Mouse (Mus musculus) lung, embryonic 15.5 days (tissue): Measurements from ENCODE around the gene Parp8. TPM values are rescaled to one million over a fixed set of nuclear protein-coding genes. Genes with fewer than 3 reads are reported as not detected.
A peak's percentile ranks its signal among the peaks of the same experiment; 100 is the strongest.

Experiments
- ATAC-seq: fragments of 200-750 bp; cut with Nextera tagmentation; 2 replicates; pipeline ENCODE4 v1.8.0; 2017; ENCODE audit warnings: moderate number of reproducible peaks, borderline replicate concordance; ENCODE audit not compliant: low FRiP score, low TSS enrichment; ENCODE audit errors: extremely low read depth
- H3K27ac ChIP-seq: fragments of 300-500 bp; sonication (generic); 2 replicates; pipeline ENCODE4 v1.5.1; 2015; ENCODE audit warnings: moderate library complexity, mild to moderate bottlenecking, inconsistent platforms
- H3K27me3 ChIP-seq: fragments of 300-500 bp; sonication (generic); 2 replicates; pipeline ENCODE4 v1.6.1; 2015; ENCODE audit warnings: inconsistent platforms
- H3K36me3 ChIP-seq: fragments of 300-500 bp; sonication (generic); 2 replicates; pipeline ENCODE4 v1.6.1; 2015; ENCODE audit warnings: inconsistent platforms
- H3K4me1 ChIP-seq: fragments of 300-500 bp; sonication (generic); 2 replicates; pipeline ENCODE4 v1.6.1; 2015; ENCODE audit warnings: inconsistent platforms
- H3K4me2 ChIP-seq: fragments of 300-500 bp; sonication (generic); 2 replicates; pipeline ENCODE4 v1.6.1; 2015; ENCODE audit warnings: inconsistent platforms, mild to moderate bottlenecking, moderate library complexity
- H3K4me3 ChIP-seq: fragments of 300-500 bp; sonication (generic); 2 replicates; pipeline ENCODE4 v1.5.1; 2015; ENCODE audit warnings: mild to moderate bottlenecking, inconsistent platforms
- H3K9ac ChIP-seq: fragments of 300-500 bp; sonication (generic); 2 replicates; pipeline ENCODE4 v1.6.1; 2015; ENCODE audit warnings: inconsistent platforms
- H3K9me3 ChIP-seq: fragments of 300-500 bp; sonication (generic); 2 replicates; pipeline ENCODE4 v1.6.1; 2016; ENCODE audit warnings: inconsistent platforms
- WGBS: fragments of 180-500 bp; shearing (Covaris S2); methylation state at CpG from one replicate; pipeline ENCODE4 v1.1.7; 2015; 5-methylcytosine and 5-hydroxymethylcytosine counted together
- polyA plus RNA-seq: library from polyadenylated mRNA; unstranded; fragments of >200 nt; fragmentation: Nextera tagmentation; extraction: Ambion mirVana; gene quantifications from 2 replicates; pipeline ENCODE4 v1.2.1, GENCODE M21; 2015

The Parp8 gene
- polyA plus RNA-seq, 1 experiment from 2014 or later, result 10.3 TPM

DNA sequence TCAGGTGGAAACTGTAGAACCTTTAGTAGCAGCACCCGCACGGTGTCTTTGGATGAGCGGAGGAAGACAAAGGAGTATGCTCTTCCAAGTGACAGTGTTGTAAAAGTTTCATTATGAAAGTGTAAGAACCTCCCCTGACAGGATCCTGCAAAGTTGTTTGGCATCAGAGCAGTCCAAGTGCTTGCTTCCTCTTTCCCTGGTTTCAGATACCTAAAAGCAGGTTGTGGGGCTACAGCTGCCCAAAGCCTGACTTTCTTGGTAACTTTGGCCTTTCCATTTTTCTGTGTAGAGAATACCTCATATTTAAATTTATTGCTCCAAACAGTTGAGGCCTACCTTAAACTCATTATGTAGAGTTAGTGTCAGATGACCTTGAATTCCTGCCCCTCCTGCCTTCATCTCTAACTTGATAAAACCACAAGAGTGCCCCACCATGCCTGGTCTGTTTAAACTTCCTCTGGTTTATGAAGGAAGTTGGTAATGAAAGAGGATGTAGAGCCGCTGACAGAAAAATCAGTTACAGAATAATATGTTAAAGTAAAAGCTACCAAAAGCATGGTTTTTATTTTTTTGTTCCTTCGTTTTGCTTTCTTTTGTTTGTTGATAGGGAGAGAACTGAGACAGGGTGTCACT, 8.5 kb upstream of the Parp8 start:
- no peaks in the 10 kb centered on the region for H3K9me3 ChIP-seq
- no peak overlapping the region for H3K4me2 ChIP-seq
- WGBS, result 82% methylated on average over 5 of the region's 5 CpGs
- ATAC-seq, result no peak
- H3K36me3 ChIP-seq, result no peaks in the 10 kb centered on the region
- no peak overlapping the region for H3K4me3 ChIP-seq
- H3K27me3 ChIP-seq, result no peaks in the 10 kb centered on the region
- H3K27ac ChIP-seq, result no peak overlapping the region
- 0 out of 2 replicates have a peak, but pooled peaks cover 3% of the 10 kb centered on the region for H3K4me1 ChIP-seq
- H3K9ac ChIP-seq, result no peak overlapping the region

DNA sequence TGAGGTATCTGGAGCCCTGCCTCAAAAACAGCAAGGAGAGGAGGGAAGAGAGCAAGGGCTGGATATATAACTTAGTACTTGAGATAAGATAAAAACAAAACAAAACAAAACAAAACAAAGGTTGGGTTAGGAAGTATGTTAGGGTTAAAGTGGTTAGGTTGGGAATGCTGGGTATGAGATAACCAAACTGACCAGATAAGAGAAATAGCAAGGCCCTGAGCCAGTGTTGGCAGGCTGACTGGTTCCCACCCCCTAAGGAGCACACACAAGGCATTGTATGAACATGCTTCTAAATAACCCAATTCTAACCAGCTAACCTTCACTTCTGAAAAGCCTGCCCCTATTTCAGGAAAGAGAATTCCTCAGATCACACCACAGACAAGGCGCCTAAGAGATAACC, 7.1 kb upstream of the Parp8 start:
- Histone ChIP-seq H3K36me3 (no peaks in the 10 kb centered on the region), H3K4me2 (no peak overlapping the region), H3K9me3 (no peaks in the 10 kb centered on the region), H3K4me1 (0 out of 2 replicates have a peak, but pooled peaks cover 3% of the 10 kb centered on the region), H3K27ac (no peak overlapping the region), H3K9ac (no peak overlapping the region), H3K27me3 (no peaks in the 10 kb centered on the region), H3K4me3 (no peak overlapping the region)
- WGBS, result 92% methylated on average over 1 of the region's 1 CpGs
- ATAC-seq, result no peak

DNA sequence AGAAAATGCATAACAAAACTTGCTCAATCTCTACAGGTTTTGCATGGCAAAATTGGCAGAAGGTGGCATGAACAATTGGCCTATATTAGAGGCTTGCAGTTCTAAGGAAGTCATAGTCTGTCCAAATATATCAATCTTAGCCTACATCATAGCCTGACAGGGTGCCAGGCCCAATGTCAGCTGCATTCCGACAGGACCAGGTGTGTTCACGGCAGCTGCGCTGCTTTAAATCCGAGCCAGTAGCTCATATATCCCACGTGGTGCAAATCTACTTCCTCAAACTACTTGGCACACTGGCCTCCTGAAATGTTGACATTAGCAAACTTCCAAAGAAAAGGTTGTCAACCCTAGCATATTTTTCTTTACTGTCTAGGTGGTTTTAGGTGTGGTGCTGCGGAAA, 6.2 kb upstream of the Parp8 start:
- Histone ChIP-seq H3K4me2 (no peak overlapping the region), H3K9me3 (no peaks in the 10 kb centered on the region), H3K27ac (no peak overlapping the region), H3K4me3 (no peak overlapping the region), H3K4me1 (0 out of 2 replicates have a peak, but pooled peaks cover 3% of the 10 kb centered on the region), H3K9ac (no peak overlapping the region), H3K36me3 (no peaks in the 10 kb centered on the region), H3K27me3 (no peaks in the 10 kb centered on the region)
- peak; percentile 73; the same call in 1 of the 2 replicates for ATAC-seq
- 35% methylated on average over 6 of the region's 6 CpGs for WGBS

DNA sequence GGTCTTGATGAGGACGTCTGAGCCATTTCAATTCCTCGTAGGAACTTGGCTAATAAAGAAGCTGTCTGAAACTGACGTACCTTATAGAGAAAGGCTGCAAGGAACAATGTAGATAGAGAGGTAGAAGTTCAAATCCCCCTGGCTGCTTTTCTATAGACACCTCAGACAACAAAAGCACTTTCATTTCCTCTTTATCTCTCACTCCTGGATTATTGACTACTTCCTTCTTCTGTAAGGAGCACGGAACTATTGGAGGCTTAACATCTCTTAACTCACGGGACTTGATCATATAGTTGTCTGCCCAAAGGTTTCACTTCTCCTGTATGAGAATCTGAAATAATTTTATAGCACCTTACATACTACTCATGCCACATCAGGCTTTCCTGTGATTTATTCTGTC, 2.9 kb upstream of the Parp8 start:
- Histone ChIP-seq H3K36me3 (no peaks in the 10 kb centered on the region), H3K27ac (no peak overlapping the region)

GRCm38 (mm10) chr13:117027336-117027735, 2.0 kb upstream of the Parp8 start:
- peaks cover 16% of the 10 kb centered on the region; the same call in 1 of the 2 replicates for H3K4me1 ChIP-seq
- no peak for ATAC-seq
- WGBS, result 68% methylated on average over 9 of the region's 9 CpGs

More for the DNA sequence above, 2.9 kb upstream of the Parp8 start:
- no peak for ATAC-seq
- WGBS, result 54% methylated on average over 5 of the region's 5 CpGs
- Histone ChIP-seq H3K9ac (no peak overlapping the region), H3K4me2 (no peak overlapping the region), H3K4me1 (peaks cover 15% of the 10 kb centered on the region; the same call in 1 of the 2 replicates), H3K4me3 (no peak overlapping the region), H3K9me3 (no peaks in the 10 kb centered on the region), H3K27me3 (no peaks in the 10 kb centered on the region)

GRCm38 (mm10) chr13:117026276-117026780, 991 bp upstream of the Parp8 start:
- WGBS, result 64% methylated on average over 7 of the region's 7 CpGs
- H3K27me3 ChIP-seq, result no peaks in the 10 kb centered on the region
- H3K4me3 ChIP-seq, result peak overlapping the region; percentile 74; the same call in 1 of the 2 replicates
- ATAC-seq, result no peak
- peaks cover 14% of the 10 kb centered on the region; the same call in 1 of the 2 replicates for H3K4me1 ChIP-seq
- no peaks in the 10 kb centered on the region for H3K9me3 ChIP-seq
- H3K36me3 ChIP-seq, result no peaks in the 10 kb centered on the region
- H3K27ac ChIP-seq, result no peak overlapping the region
- H3K4me2 ChIP-seq, result peak overlapping the region; percentile 89
- 0 out of 2 replicates have a peak overlapping the region, but pooled peaks have one; percentile 82 for H3K9ac ChIP-seq

More at GRCm38 (mm10) chr13:117027336-117027735, 2.0 kb upstream of the Parp8 start:
- no peaks in the 10 kb centered on the region for H3K27me3 ChIP-seq
- H3K4me2 ChIP-seq, result no peak overlapping the region
- H3K9me3 ChIP-seq, result no peaks in the 10 kb centered on the region
- no peak overlapping the region for H3K9ac ChIP-seq
- H3K36me3 ChIP-seq, result no peaks in the 10 kb centered on the region
- H3K27ac ChIP-seq, result no peak overlapping the region
- no peak overlapping the region for H3K4me3 ChIP-seq

GRCm38 (mm10) chr13:117024916-117025225, 466 bp downstream of the Parp8 start:
- Histone ChIP-seq H3K36me3 (no peaks in the 10 kb centered on the region), H3K4me1 (peaks cover 13% of the 10 kb centered on the region; the same call in 1 of the 2 replicates), H3K27me3 (no peaks in the 10 kb centered on the region), H3K9me3 (no peaks in the 10 kb centered on the region), H3K4me2 (peak overlapping the region; percentile 89), H3K4me3 (peak overlapping the region; percentile 74), H3K27ac (peak overlapping the region; percentile 90), H3K9ac (peak overlapping the region; percentile 82)
- WGBS, result 0% methylated on average over 18 of the region's 18 CpGs
- peak; percentile 43 for ATAC-seq

DNA sequence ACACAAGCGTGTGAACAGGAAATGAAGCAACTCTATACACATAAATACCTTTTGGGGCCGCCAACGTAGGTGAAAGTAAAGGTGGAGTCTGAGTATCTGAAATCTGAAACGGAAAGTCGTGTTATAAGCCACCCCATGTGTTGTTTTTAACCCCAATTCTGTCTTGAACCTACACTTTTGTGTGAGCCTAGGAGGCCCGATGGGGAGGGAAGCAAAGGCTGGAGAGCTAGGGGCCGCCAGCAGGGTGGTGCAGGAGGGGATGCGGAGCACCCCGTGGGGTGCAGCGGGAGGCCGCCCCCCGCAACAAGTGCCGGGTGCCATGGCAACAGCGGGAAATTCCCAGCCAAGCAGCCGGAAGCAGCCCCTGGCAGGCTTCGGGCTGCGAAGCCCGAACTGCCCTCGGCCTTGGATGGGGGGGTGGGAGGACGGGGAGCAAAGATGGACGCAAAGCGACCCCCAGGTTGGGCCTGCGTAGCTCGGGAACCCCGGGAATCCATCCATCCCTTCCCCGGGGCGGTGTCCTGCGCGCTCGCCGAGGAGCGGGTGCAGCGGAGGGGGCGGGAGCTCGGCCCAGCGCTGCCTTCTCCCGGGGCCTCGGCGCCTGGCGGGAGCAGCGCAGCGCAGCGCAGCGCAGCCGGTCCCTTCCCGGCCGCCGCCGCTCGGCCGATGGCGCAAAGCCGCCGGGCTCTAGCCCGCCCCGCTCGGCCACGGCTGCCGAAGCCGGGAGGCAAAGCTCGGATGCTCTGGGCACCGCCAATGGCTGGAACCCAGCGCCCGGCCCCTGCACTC, 1.0 kb downstream of the Parp8 start:
- under 1% methylated on average over 46 of the region's 64 CpGs for WGBS
- peaks cover 13% of the 10 kb centered on the region; the same call in 1 of the 2 replicates for H3K4me1 ChIP-seq
- peak overlapping the region; percentile 89 for H3K4me2 ChIP-seq
- no peaks in the 10 kb centered on the region for H3K27me3 ChIP-seq
- peak overlapping the region; percentile 82 for H3K9ac ChIP-seq
- peak; percentile 90 for ATAC-seq
- no peaks in the 10 kb centered on the region for H3K36me3 ChIP-seq
- H3K27ac ChIP-seq, result peak overlapping the region; percentile 90
- peak overlapping the region; percentile 74 for H3K4me3 ChIP-seq
- H3K9me3 ChIP-seq, result no peaks in the 10 kb centered on the region

DNA sequence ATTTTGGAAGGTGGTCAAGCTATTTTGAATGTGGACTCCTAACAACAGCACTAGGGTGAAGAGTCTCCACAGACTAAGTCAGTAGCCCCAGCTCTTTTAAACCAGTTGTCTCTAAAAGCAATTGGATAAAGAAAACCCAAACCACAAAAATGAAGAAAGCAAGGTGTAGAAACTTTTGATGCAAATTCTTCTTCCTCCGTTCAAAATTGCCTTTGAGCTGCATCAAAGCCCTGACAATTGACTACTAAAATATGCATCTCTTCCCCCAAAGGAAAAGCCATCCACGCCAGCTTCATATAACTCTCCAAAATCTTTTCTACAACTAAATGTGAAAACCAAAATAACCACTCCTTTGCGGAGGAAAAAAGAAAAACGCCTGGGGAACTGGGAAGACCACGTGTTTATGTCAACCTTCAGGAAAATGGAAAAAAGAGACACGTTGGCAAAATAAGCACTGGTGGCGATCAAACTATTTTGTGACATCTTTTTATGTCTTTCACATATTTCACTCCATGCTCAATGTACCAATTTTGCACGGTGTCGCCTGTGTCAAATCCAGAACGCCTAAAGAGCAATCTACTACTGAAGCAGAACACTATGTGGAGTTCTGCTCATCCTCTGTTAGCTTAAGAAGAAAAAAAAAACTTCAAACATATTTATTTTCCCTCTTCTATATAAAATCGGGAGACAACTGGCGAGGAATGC, 1.8 kb downstream of the Parp8 start:
- Histone ChIP-seq H3K9me3 (no peaks in the 10 kb centered on the region), H3K4me2 (peak overlapping the region; percentile 89), H3K36me3 (no peaks in the 10 kb centered on the region), H3K9ac (peak overlapping the region; percentile 82), H3K4me3 (peak overlapping the region; percentile 74), H3K4me1 (peaks cover 18% of the 10 kb centered on the region; the same call in 1 of the 2 replicates), H3K27me3 (no peaks in the 10 kb centered on the region), H3K27ac (no peak overlapping the region)
- WGBS, result 15% methylated on average over 12 of the region's 12 CpGs
- ATAC-seq, result no peak

DNA sequence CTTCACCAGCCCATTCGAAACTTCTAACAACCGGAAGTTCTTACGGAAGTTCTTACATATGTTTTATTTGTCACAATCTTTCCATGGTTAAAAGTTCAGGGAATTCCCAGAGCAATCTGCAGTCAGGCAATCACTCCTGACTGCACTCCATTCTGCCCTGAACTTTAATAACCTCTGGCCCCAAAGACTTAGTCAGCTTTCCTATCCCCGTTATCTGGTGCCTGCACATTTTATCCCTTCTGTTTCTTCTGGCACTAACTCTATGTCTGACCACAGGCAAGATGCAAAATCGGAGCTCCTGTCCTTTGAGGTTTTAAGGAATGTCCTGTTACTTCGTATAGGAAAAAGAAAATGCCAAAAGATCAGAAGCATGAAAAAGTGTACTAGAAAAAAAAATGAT, 4.7 kb downstream of the Parp8 start:
- H3K4me1 ChIP-seq, result peaks cover 25% of the 10 kb centered on the region
- H3K27ac ChIP-seq, result no peak overlapping the region
- H3K9ac ChIP-seq, result no peak overlapping the region
- H3K9me3 ChIP-seq, result no peaks in the 10 kb centered on the region
- H3K4me3 ChIP-seq, result no peak overlapping the region
- no peak overlapping the region for H3K4me2 ChIP-seq
- no peak for ATAC-seq
- no peaks in the 10 kb centered on the region for H3K36me3 ChIP-seq
- WGBS, result 39% methylated on average over 6 of the region's 6 CpGs
- no peaks in the 10 kb centered on the region for H3K27me3 ChIP-seq

DNA sequence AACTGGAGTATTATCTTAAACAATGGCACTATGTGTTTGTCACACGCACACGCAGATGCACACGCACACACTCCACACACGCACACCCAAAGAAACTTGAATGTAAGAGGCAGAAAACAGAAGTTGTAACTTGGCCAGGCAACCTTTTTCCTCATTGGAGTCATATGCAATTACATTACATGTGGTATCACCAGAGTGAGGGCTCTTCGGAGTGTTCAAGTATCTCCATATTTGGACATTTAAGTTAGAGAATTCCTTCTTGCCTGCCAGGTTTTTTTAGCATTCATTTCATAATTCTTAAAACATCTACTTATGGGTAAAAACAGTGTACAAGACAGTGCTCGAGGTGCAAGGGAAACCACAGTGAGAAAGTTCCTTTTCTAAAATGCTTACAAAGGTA, 6.7 kb downstream of the Parp8 start:
- no peak for ATAC-seq
- no peak overlapping the region for H3K27ac ChIP-seq
- H3K4me3 ChIP-seq, result no peak overlapping the region
- no peak overlapping the region for H3K4me2 ChIP-seq
- H3K36me3 ChIP-seq, result no peaks in the 10 kb centered on the region
- no peak overlapping the region for H3K9ac ChIP-seq
- WGBS, result 70% methylated on average over 6 of the region's 6 CpGs
- no peaks in the 10 kb centered on the region for H3K9me3 ChIP-seq
- peaks cover 20% of the 10 kb centered on the region for H3K4me1 ChIP-seq
- no peaks in the 10 kb centered on the region for H3K27me3 ChIP-seq
